Mouse (Mus musculus) cerebellum, adult 8-10 months (tissue): Measurements from ENCODE around the gene Fnd3c2.
A peak's percentile ranks its signal among the peaks of the same experiment; 100 is the strongest.
"Not testable (repeated sequence)": the region's sequence is repeated elsewhere in the genome, so short reads cannot be mapped to it uniquely, and the experiment has no call there.

ENCODE experiments used
- DNase-seq: peaks from one replicate; pipeline ENCODE4 v3.0.0; 2022

The Fnd3c2 gene

GRCm38 (mm10) chrX:106255276-106255675 lies at the start of gene Fnd3c2:
Gene Fnd3c2, minus strand, starts transcription at chrX:106255376.
- DNase-seq: no peak

GRCm38 (mm10) chrX:106284441-106284840 lies 29.3 kb upstream of the Fnd3c2 start:
- DNase-seq: no peak

GRCm38 (mm10) chrX:106221058-106221457 lies 34.1 kb downstream of the Fnd3c2 start, which contains the start of gene Taf9b:
Gene Taf9b, minus strand, starts transcription at chrX:106221158.
- DNase-seq: no peak

- DNase-seq: peak; percentile 76
These were observed 35.8 kb downstream of the Fnd3c2 start for GRCm38 (mm10) chrX:106219171-106220032.

GRCm38 (mm10) chrX:106209100-106209499 lies 46.1 kb downstream of the Fnd3c2 start:
- DNase-seq: no peak

GRCm38 (mm10) chrX:106198904-106199303 lies 56.3 kb downstream of the Fnd3c2 start:
- no peak for DNase-seq

- no peak for DNase-seq
These were observed 57.9 kb downstream of the Fnd3c2 start for GRCm38 (mm10) chrX:106197308-106197707.

GRCm38 (mm10) chrX:106194361-106194760 lies 60.8 kb downstream of the Fnd3c2 start:
- DNase-seq: not testable (repeated sequence)

GRCm38 (mm10) chrX:106190091-106190490 lies 65.1 kb downstream of the Fnd3c2 start:
- no peak for DNase-seq

- DNase-seq: no peak
These were observed 65.8 kb downstream of the Fnd3c2 start for GRCm38 (mm10) chrX:106189356-106189755.

- DNase-seq: peak; percentile 21
These were observed 67.4 kb downstream of the Fnd3c2 start for GRCm38 (mm10) chrX:106187737-106188136.

GRCm38 (mm10) chrX:106186713-106187649 lies 68.2 kb downstream of the Fnd3c2 start, which contains the start of gene Pgk1:
Gene Pgk1, plus strand, starts transcription at chrX:106187100.
- DNase-seq: peak; percentile 78

GRCm38 (mm10) chrX:106185706-106186105 lies 69.5 kb downstream of the Fnd3c2 start:
- DNase-seq: no peak
